Mouse (Mus musculus) MEL (cell line): Measurements from ENCODE around the gene Fam173b.
A peak's percentile ranks its signal among the peaks of the same experiment; 100 is the strongest.

ENCODE experiments used
- CTCF ChIP-seq, 3 experiments: IDR thresholded peaks in 2 of 3; conservative IDR thresholded peaks in 1 of 3; 2 replicates each; pipeline ENCODE4 v1.5.1; 2011 to 2012; ENCODE audit warnings: low read length in 3 of 3, low read depth in 2 of 3, mild to moderate bottlenecking in 2 of 3, improper control_type of control experiment in 1 of 3, inconsistent platforms in 1 of 3, mixed read lengths in 1 of 3, moderate library complexity in 1 of 3; ENCODE audit not compliant: control insufficient read depth in 1 of 3, insufficient read depth in 1 of 3, poor library complexity in 1 of 3, severe bottlenecking in 1 of 3
- EP300 ChIP-seq, 2 experiments: IDR thresholded peaks; 2 replicates each; pipeline ENCODE4 v1.6.1; 2011; ENCODE audit warnings: improper control_type of control experiment in 2 of 2, low read length in 2 of 2, low read depth in 1 of 2, mild to moderate bottlenecking in 1 of 2
- ETS1 ChIP-seq: IDR thresholded peaks from 2 replicates; pipeline ENCODE4 v1.6.1; 2012; ENCODE audit warnings: low read depth, mild to moderate bottlenecking, inconsistent platforms, low read length, improper control_type of control experiment, moderate library complexity
- MAFK ChIP-seq: IDR thresholded peaks from 2 replicates; pipeline ENCODE4 v1.6.1; 2011; ENCODE audit warnings: low read depth, mild to moderate bottlenecking, low read length, improper control_type of control experiment, borderline replicate concordance
- MAZ ChIP-seq: IDR thresholded peaks from 2 replicates; pipeline ENCODE4 v1.6.1; 2012; ENCODE audit warnings: low read depth, mild to moderate bottlenecking, inconsistent platforms, low read length, improper control_type of control experiment
- POLR2A ChIP-seq, 2 experiments: IDR thresholded peaks; 2 replicates each; pipeline ENCODE4 v1.6.1; 2011 to 2012; ENCODE audit warnings: low read length in 2 of 2, mild to moderate bottlenecking in 2 of 2, control low read depth in 1 of 2, improper control_type of control experiment in 1 of 2, low read depth in 1 of 2, moderate library complexity in 1 of 2; ENCODE audit not compliant: control insufficient read depth in 1 of 2, insufficient read depth in 1 of 2, poor library complexity in 1 of 2
- POLR2AphosphoS5 ChIP-seq: IDR thresholded peaks from 2 replicates; pipeline ENCODE4 v1.6.1; 2012; ENCODE audit warnings: low read depth, borderline replicate concordance, mild to moderate bottlenecking, inconsistent platforms, low read length, moderate library complexity, mixed read lengths
- USF1 ChIP-seq: IDR thresholded peaks from 2 replicates; pipeline ENCODE4 v1.6.1; 2014; ENCODE audit warnings: low read depth, mild to moderate bottlenecking, inconsistent platforms, low read length, improper control_type of control experiment, moderate library complexity

GRCm38 (mm10) chr15:31590176-31590575 is 11.5 kb upstream of the Fam173b start:
- no peak for TF ChIP-seq USF1
- TF ChIP-seq MAZ, result no peak
- TF ChIP-seq CTCF (IDR thresholded peaks at IDR 0.05 in 2 of 3, conservative IDR thresholded peaks at IDR 0.05 in 1 of 3; ENCODE audit: control insufficient read depth in 1 of 3, insufficient read depth in 1 of 3, low read depth in 2 of 3, low read length in 3 of 3, poor library complexity in 1 of 3, severe bottlenecking in 1 of 3), result no peak
- no peak for TF ChIP-seq ETS1
- no peak; the same call in 1 of the 2 replicates for TF ChIP-seq POLR2AphosphoS5
- no peak for TF ChIP-seq MAFK
- TF ChIP-seq EP300 (IDR thresholded peaks at IDR 0.05; ENCODE audit: low read depth in 1 of 2, low read length in 2 of 2), result no peak
- TF ChIP-seq POLR2A (IDR thresholded peaks at IDR 0.05; ENCODE audit: control insufficient read depth in 1 of 2, insufficient read depth in 1 of 2, low read depth in 1 of 2, low read length in 2 of 2, poor library complexity in 1 of 2), result peak in 1 of 2 experiments; percentile 17; a peak in 1 of 4 replicates
